Mouse (Mus musculus): ENCODE measurements around the gene Mdm4.

DNA sequence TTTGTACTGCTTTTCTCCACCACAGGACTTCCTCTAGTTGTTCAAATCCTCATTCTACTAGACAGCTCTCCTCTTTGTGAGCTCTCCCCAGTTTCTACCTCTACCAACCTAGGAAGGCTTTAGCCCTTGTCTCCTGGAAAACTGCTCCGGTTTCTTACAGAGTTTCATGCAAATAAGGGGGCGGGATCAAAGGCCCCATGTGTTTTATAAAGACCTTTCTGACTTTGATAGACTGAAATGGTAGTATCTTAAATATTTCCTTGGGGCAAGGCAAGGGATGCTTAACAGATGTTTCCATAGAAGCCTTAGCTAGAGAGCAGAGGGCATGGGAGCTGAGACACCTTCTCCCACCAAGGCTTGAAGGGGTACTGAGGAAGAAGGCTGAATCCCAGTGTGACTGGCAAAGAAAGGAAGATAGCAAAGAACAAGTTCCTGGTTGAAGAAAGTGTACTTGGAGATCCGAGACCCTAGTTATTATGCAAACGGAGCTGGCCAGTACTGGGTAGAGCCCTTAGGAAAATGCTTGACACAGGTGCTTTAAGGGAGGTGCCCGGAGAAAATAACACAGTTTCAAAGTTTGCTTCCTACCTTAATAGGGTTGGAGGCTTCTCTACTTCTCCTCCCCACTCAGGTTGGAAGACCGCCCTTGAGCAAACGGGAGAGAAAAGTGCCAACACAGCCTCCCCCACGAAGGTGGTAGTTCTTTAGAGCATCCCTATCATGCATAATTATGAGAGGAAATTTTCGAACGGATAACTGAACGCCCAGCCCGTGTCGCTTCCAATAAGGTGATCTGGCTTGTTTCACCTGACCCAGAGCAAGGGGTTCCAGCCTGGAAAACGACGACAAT is 14.9 kb upstream of the Mdm4 start, which contains the start of gene Pik3c2b:
- TF ChIP-seq CTCF (IDR thresholded peaks at IDR 0.05) (no peak), POLR2A (IDR thresholded peaks at IDR 0.05; ENCODE audit: insufficient read depth, low read depth, low read length) (no peak)
